Mouse (Mus musculus) bone marrow macrophage, adult 2 months (primary cell): ENCODE data around the gene Atpaf1.

Experiments used
- CTCF ChIP-seq: IDR thresholded peaks from 2 replicates; pipeline ENCODE4 v1.5.1; 2012; ENCODE audit warnings: low read depth, mild to moderate bottlenecking, low read length, moderate library complexity
- POLR2A ChIP-seq: IDR thresholded peaks from 2 replicates; pipeline ENCODE4 v1.6.1; 2012; ENCODE audit warnings: mild to moderate bottlenecking, low read depth, low read length, borderline replicate concordance

DNA sequence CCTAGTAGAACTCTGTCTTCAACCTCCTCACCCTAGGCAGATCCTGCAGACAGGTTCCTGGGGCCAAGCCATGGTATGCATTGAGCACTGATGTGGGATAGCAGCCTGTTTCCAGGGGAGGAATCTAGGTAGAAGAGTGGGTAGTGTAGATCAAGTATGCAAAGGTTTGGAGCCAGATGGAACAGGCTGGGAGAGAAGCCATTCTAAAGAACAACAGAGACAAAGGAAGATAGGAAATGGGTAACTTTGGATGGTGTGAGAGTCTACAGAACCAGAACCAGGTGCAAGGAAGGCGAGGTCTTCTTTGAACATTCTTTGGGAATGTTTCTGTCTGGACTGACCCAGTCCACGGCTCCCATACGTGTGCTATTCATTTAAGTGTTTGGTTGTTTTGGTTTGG, 42.5 kb downstream of the Atpaf1 start:
- TF ChIP-seq CTCF (no peak), POLR2A (no peak)
